Mouse (Mus musculus) spleen, adult 2 months (tissue): ENCODE measurements at regions not wholly inside any gene's neighbourhood (a gene's known extent, or its start where the extent isn't known, plus 50 kb on each side); places are given as distances from the start of the nearest gene placed in this dataset.

Experiments used
- CTCF ChIP-seq: fragments of 200-500 bp; IDR thresholded peaks from 2 replicates; pipeline ENCODE4 v1.5.1; 2011; ENCODE audit warnings: mild to moderate bottlenecking, inconsistent platforms; ENCODE audit not compliant: insufficient read depth, insufficient read length, insufficient replicate concordance; ENCODE audit errors: extremely low read depth
- POLR2A ChIP-seq: fragments of 200-500 bp; IDR thresholded peaks from 2 replicates; pipeline ENCODE4 v1.6.1; 2011; ENCODE audit warnings: low read depth, low read length, inconsistent platforms

- TF ChIP-seq CTCF, result no peak
- no peak for TF ChIP-seq POLR2A
Observed at GRCm38 (mm10) chr17:9905501-9906462, 236.3 kb upstream of the Pabpc6 start.
